Mouse (Mus musculus): ENCODE results near the gene Scube2. TPM values are rescaled to one million over a fixed set of nuclear protein-coding genes. Genes with fewer than 3 reads are reported as not detected.

Gene Scube2
- polyA plus RNA-seq, 1 experiment, result not detected

DNA sequence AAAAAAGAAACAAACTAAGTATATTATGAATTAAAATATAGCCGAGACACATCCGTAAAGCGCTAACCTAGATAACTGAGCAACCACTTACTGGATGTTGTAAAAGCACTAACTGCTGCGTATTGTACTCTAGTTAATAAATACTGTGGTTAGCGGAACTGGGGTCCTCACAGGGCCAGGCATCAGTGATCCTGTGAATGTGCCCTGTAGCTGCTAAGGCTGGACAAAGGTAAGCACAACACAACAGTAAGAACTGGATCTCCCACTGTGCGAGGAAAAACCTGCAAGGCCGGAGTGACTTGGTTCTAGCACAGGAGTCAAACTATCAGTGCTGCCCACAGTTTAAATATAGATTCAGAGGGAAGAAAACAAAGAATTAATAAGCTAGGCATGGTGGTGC lies 5.3 kb downstream of the Scube2 start:
- H3K36me3 ChIP-seq (ENCODE audit: control insufficient read depth), result no peaks in the 10 kb centered on the region
- no peak for TF ChIP-seq TAL1 (IDR thresholded peaks at IDR 0.05; ENCODE audit: low read length)
- TF ChIP-seq GATA1 (IDR thresholded peaks at IDR 0.05; ENCODE audit: low read length), result no peak
- H3K9me3 ChIP-seq (ENCODE audit: control insufficient read depth, low read length), result no peaks in the 10 kb centered on the region
- no peak overlapping the region for H3K4me3 ChIP-seq (replicated peaks)
- H3K27me3 ChIP-seq (ENCODE audit: control insufficient read depth), result peaks cover 32% of the 10 kb centered on the region
- H3K4me1 ChIP-seq (ENCODE audit: control insufficient read depth), result peaks cover 3% of the 10 kb centered on the region; the same call in 1 of the 2 replicates

DNA sequence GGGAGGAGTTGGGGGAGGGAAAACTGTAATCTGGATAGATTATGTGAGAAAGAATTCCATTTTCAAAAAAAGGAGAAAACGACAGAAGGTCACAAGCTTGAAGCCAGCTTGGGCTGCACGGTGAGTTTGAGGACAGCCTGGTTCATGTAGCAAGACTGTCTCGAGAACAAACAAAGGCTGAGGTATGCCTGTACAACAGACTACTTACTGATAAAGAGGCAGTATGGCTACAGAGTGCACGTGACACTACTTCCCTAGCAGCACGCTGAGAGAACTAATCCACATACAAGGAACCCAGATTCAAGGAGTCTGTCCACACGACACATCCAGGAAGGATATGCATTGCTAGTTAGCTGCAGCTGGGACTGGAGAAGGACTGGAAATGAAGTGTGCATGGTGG lies 6.1 kb downstream of the Scube2 start:
- Histone ChIP-seq H3K4me3 (replicated peaks) (no peak overlapping the region), H3K27me3 (ENCODE audit: control insufficient read depth) (peaks cover 24% of the 10 kb centered on the region), H3K4me1 (ENCODE audit: control insufficient read depth) (peaks cover 6% of the 10 kb centered on the region), H3K36me3 (ENCODE audit: control insufficient read depth) (no peaks in the 10 kb centered on the region), H3K9me3 (ENCODE audit: control insufficient read depth, low read length) (no peaks in the 10 kb centered on the region)
- TF ChIP-seq TAL1 (IDR thresholded peaks at IDR 0.05; ENCODE audit: low read length), result no peak
- no peak for TF ChIP-seq GATA1 (IDR thresholded peaks at IDR 0.05; ENCODE audit: low read length)

DNA sequence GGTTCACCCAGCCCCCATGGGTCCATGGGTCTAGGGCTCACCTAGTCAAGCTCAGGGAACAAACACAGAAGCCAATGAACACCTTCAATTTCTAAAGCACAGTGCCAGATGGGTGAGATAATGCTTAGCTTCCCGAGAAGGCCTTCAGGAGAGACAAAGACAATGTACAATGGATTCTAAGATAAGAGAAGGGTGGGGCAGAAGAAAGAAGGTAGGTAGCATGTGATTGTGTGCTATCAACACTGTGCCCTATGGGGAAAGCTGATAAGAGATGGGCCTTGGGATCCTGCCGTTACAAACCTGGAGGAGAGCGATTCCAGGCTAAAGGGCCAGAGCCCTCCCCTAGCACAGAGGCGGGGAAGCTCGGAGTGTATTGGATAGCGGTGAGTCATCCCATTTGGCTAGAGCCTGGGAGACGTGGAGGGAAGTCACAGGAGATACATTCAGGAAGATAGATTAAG lies 12.7 kb downstream of the Scube2 start:
- no peak overlapping the region for H3K4me3 ChIP-seq (replicated peaks)
- peaks cover 3% of the 10 kb centered on the region for H3K27me3 ChIP-seq (ENCODE audit: control insufficient read depth)
- no peaks in the 10 kb centered on the region for H3K36me3 ChIP-seq (ENCODE audit: control insufficient read depth)
- TF ChIP-seq TAL1 (IDR thresholded peaks at IDR 0.05; ENCODE audit: low read length) (no peak), GATA1 (IDR thresholded peaks at IDR 0.05; ENCODE audit: low read length) (no peak)
- H3K9me3 ChIP-seq (ENCODE audit: control insufficient read depth, low read length), result no peaks in the 10 kb centered on the region
- peaks cover 26% of the 10 kb centered on the region for H3K4me1 ChIP-seq (ENCODE audit: control insufficient read depth)

GRCm38 (mm10) chr7:109852017-109852416 lies 13.5 kb downstream of the Scube2 start:
- peaks cover 26% of the 10 kb centered on the region for H3K4me1 ChIP-seq (ENCODE audit: control insufficient read depth)
- TF ChIP-seq GATA1 (IDR thresholded peaks at IDR 0.05; ENCODE audit: low read length) (no peak), TAL1 (IDR thresholded peaks at IDR 0.05; ENCODE audit: low read length) (no peak)
- H3K36me3 ChIP-seq (ENCODE audit: control insufficient read depth), result no peaks in the 10 kb centered on the region
- H3K9me3 ChIP-seq (ENCODE audit: control insufficient read depth, low read length), result no peaks in the 10 kb centered on the region
- H3K4me3 ChIP-seq (replicated peaks), result no peak overlapping the region
- H3K27me3 ChIP-seq (ENCODE audit: control insufficient read depth), result peaks cover 3% of the 10 kb centered on the region

DNA sequence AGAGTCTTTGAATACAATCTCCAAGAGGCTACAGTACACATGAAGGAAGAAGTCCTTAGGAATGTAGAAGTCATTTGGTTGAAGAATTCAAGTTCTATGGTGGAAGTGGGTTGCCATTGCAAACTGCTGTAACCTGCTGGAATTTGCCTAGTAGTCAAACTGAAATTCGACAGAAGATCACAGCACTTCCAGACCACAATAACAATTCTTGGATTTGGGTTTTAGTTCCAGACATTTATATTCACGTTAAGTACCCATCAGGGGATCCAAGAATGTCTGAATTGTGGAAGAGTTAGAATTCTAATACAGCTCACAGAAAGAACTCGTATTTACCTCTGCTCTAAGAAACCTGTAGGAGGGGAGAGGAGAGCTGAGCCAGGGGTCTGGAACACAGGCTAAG lies 14.9 kb downstream of the Scube2 start:
- Histone ChIP-seq H3K4me1 (ENCODE audit: control insufficient read depth) (peaks cover 26% of the 10 kb centered on the region), H3K4me3 (replicated peaks) (no peak overlapping the region), H3K9me3 (ENCODE audit: control insufficient read depth, low read length) (no peaks in the 10 kb centered on the region), H3K27me3 (ENCODE audit: control insufficient read depth) (peaks cover 3% of the 10 kb centered on the region), H3K36me3 (ENCODE audit: control insufficient read depth) (no peaks in the 10 kb centered on the region)
- TF ChIP-seq TAL1 (IDR thresholded peaks at IDR 0.05; ENCODE audit: low read length) (no peak), GATA1 (IDR thresholded peaks at IDR 0.05; ENCODE audit: low read length) (no peak)

DNA sequence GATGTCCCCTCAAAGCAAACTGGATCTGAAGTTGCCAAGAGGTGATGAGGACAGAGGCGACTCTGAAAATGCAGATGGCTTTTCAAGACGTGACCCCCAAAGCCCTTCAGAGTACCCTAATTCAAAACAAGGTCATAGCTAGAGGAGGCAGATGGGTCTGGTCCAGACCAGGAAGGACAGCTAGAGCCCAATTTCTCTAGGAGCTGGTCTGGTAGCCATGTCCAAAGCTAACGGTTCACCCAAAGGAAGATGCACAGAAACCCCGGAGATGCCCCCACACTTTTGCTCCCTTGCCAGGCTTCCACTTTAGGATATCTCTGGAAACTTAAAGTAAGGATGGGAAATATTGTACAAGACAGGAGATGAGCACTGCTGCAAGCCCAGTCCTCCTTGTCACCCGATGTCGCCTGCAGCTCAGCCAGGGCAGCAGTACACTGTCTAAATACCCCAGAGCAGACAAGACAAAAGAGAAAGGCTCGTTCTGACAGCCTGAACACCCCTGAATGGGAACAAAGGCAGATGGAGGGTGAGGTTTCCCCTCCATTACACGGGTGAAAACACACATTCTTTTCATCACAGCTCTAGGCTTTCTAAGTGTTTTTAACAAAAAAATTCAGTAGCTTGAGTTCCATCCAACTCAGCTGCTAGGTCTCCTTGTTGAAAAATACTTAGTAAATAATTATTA lies 15.6 kb downstream of the Scube2 start:
- Histone ChIP-seq H3K36me3 (ENCODE audit: control insufficient read depth) (no peaks in the 10 kb centered on the region), H3K4me3 (replicated peaks) (no peak overlapping the region), H3K27me3 (ENCODE audit: control insufficient read depth) (peaks cover 3% of the 10 kb centered on the region), H3K9me3 (ENCODE audit: control insufficient read depth, low read length) (peaks cover under 1% of the 10 kb centered on the region; the same call in 1 of the 2 replicates), H3K4me1 (ENCODE audit: control insufficient read depth) (peaks cover 26% of the 10 kb centered on the region)
- TF ChIP-seq GATA1 (IDR thresholded peaks at IDR 0.05; ENCODE audit: low read length) (no peak), TAL1 (IDR thresholded peaks at IDR 0.05; ENCODE audit: low read length) (no peak)

- Histone ChIP-seq H3K27me3 (ENCODE audit: control insufficient read depth) (peaks cover 3% of the 10 kb centered on the region), H3K4me1 (ENCODE audit: control insufficient read depth) (peaks cover 20% of the 10 kb centered on the region)
- TF ChIP-seq GATA1 (IDR thresholded peaks at IDR 0.05; ENCODE audit: low read length), result no peak
- no peak for TF ChIP-seq TAL1 (IDR thresholded peaks at IDR 0.05; ENCODE audit: low read length)
Measured at GRCm38 (mm10) chr7:109848867-109849733, 16.4 kb downstream of the Scube2 start.

GRCm38 (mm10) chr7:109844100-109844499 lies 21.4 kb downstream of the Scube2 start:
- Histone ChIP-seq H3K27me3 (ENCODE audit: control insufficient read depth) (no peaks in the 10 kb centered on the region; the same call in none of the 2 replicates), H3K36me3 (ENCODE audit: control insufficient read depth) (no peaks in the 10 kb centered on the region), H3K9me3 (ENCODE audit: control insufficient read depth, low read length) (peaks cover 2% of the 10 kb centered on the region; the same call in 1 of the 2 replicates), H3K4me3 (replicated peaks) (no peak overlapping the region), H3K4me1 (ENCODE audit: control insufficient read depth) (no peaks in the 10 kb centered on the region)
- TF ChIP-seq GATA1 (IDR thresholded peaks at IDR 0.05; ENCODE audit: low read length), result no peak
- no peak for TF ChIP-seq TAL1 (IDR thresholded peaks at IDR 0.05; ENCODE audit: low read length)

More at GRCm38 (mm10) chr7:109848867-109849733, 16.4 kb downstream of the Scube2 start:
- H3K4me3 ChIP-seq (replicated peaks), result no peak overlapping the region
- H3K36me3 ChIP-seq (ENCODE audit: control insufficient read depth), result no peaks in the 10 kb centered on the region
- H3K9me3 ChIP-seq (ENCODE audit: control insufficient read depth, low read length), result peaks cover 2% of the 10 kb centered on the region; the same call in 1 of the 2 replicates
